Mouse (Mus musculus) forebrain, postnatal 0 days (tissue): ENCODE results near the gene Gm37240. TPM values are rescaled to one million over a fixed set of nuclear protein-coding genes. Genes with fewer than 3 reads are reported as not detected.
"Not testable (repeated sequence)": the region's sequence is repeated elsewhere in the genome, so short reads cannot be mapped to it uniquely, and the experiment has no call there.

Experiments used
- ATAC-seq: fragments of 200-750 bp; cut with Nextera tagmentation; 2 replicates; pipeline ENCODE4 v1.8.0; 2017; ENCODE audit warnings: mild to moderate bottlenecking, moderate library complexity
- DNase-seq: peaks from one replicate; pipeline ENCODE4 v3.0.0-alpha.2; 2015
- H3K27ac ChIP-seq: fragments of 300-500 bp; sonication (generic); 2 replicates; pipeline ENCODE4 v1.5.1; 2014; ENCODE audit warnings: low read depth, mild to moderate bottlenecking, antibody characterized with exemption, low read length, moderate library complexity, mixed read lengths
- H3K27me3 ChIP-seq: fragments of 300-500 bp; sonication (generic); 2 replicates; pipeline ENCODE4 v1.6.1; 2014; ENCODE audit warnings: mild to moderate bottlenecking, low read length, mixed read lengths; ENCODE audit not compliant: insufficient read depth
- H3K36me3 ChIP-seq: fragments of 300-500 bp; sonication (generic); 2 replicates; pipeline ENCODE4 v1.6.1; 2014; ENCODE audit warnings: mild to moderate bottlenecking, moderate library complexity; ENCODE audit not compliant: insufficient read depth
- H3K4me1 ChIP-seq: fragments of 300-500 bp; sonication (generic); 2 replicates; pipeline ENCODE4 v1.6.1; 2014; ENCODE audit warnings: antibody characterized with exemption; ENCODE audit not compliant: insufficient read depth
- H3K4me2 ChIP-seq: fragments of 300-500 bp; sonication (generic); 2 replicates; pipeline ENCODE4 v1.6.1; 2014; ENCODE audit warnings: low read depth, mild to moderate bottlenecking, moderate library complexity
- H3K4me3 ChIP-seq: fragments of 300-500 bp; sonication (generic); 2 replicates; pipeline ENCODE4 v1.5.1; 2014; ENCODE audit warnings: low read depth, low read length, mixed read lengths
- H3K9ac ChIP-seq: fragments of 300-500 bp; sonication (generic); 2 replicates; pipeline ENCODE4 v1.6.1; 2014; ENCODE audit warnings: mild to moderate bottlenecking
- H3K9me3 ChIP-seq: fragments of 300-500 bp; sonication (generic); 2 replicates; pipeline ENCODE4 v1.6.1; 2016; ENCODE audit warnings: low read length
- CTCF ChIP-seq: sonication (generic); IDR thresholded peaks from 2 replicates; pipeline ENCODE4 v1.5.1; 2016; ENCODE audit warnings: antibody characterized with exemption, control low read depth, low read depth
- WGBS: fragments of 180-500 bp; shearing (Covaris S2); extraction: QIAGEN DNeasy Blood & Tissue Kit; methylation state at CpG from one replicate; pipeline ENCODE4 v1.1.7; 2014; 5-methylcytosine and 5-hydroxymethylcytosine counted together
- polyA plus RNA-seq: library from polyadenylated mRNA; unstranded; fragments of >200 nt; fragmentation: Nextera tagmentation; extraction: Ambion mirVana; gene quantifications from 2 replicates; pipeline ENCODE4 v1.2.1, GENCODE M21; 2015
- total RNA-seq: library from RNA; depleted of rRNA; stranded (reverse); fragments of >200 nt; gene quantifications from 2 replicates; pipeline ENCODE4 v1.2.3, GENCODE M21; 2014

Gene Gm37240
- total and polyA plus RNA-seq, 2 experiments from 2014 or later = 0.67 to 1.2 TPM

DNA sequence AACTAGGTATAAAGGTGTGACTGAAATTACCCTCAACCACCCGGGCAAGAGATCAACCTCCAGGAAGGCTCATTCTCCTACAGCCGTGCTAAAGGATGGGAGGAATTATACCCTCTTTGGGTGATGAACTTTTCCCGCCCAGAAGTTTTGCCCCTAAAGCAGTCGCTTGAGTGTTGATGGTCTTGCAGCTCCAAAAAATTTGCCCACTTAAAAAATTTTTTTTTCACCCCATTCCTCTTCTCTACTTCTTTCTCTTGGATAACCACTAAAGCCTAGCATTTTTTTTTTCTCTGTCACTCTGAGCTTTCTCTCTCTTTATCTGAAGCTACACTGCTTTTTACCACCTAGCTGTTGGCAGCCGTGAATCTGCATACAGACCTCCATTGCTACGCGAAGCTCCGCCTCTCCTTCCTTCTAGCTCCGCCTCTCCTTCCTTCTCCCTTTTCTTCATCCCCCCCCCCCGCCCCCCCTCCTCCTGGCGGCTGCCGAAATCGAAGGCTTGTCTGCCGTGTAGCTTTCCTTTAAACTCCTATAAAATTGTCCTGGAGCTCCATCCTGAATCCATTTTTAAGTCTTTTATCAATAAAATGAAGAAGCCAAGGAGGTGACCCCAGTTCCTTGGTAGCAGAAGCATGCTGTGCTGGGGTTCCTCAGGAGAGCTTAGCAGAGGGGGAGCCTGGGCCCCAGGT lies 1233.6 kb downstream of the Gm37240 start:
- Histone ChIP-seq H3K9ac (no peak overlapping the region; the same call in 1 of the 2 replicates), H3K9me3 (no peaks in the 10 kb centered on the region), H3K36me3 (no peaks in the 10 kb centered on the region), H3K4me3 (0 out of 2 replicates have a peak overlapping the region, but pooled peaks have one; percentile 9), H3K27ac (no peak overlapping the region), H3K4me1 (peaks cover 8% of the 10 kb centered on the region; the same call in 1 of the 2 replicates), H3K27me3 (no peaks in the 10 kb centered on the region), H3K4me2 (peak overlapping the region; percentile 39)
- no peak for TF ChIP-seq CTCF
- WGBS = 34% methylated on average over 13 of the region's 14 CpGs
- DNase-seq (no peak), ATAC-seq (peak; percentile 49; the same call in 1 of the 2 replicates)

DNA sequence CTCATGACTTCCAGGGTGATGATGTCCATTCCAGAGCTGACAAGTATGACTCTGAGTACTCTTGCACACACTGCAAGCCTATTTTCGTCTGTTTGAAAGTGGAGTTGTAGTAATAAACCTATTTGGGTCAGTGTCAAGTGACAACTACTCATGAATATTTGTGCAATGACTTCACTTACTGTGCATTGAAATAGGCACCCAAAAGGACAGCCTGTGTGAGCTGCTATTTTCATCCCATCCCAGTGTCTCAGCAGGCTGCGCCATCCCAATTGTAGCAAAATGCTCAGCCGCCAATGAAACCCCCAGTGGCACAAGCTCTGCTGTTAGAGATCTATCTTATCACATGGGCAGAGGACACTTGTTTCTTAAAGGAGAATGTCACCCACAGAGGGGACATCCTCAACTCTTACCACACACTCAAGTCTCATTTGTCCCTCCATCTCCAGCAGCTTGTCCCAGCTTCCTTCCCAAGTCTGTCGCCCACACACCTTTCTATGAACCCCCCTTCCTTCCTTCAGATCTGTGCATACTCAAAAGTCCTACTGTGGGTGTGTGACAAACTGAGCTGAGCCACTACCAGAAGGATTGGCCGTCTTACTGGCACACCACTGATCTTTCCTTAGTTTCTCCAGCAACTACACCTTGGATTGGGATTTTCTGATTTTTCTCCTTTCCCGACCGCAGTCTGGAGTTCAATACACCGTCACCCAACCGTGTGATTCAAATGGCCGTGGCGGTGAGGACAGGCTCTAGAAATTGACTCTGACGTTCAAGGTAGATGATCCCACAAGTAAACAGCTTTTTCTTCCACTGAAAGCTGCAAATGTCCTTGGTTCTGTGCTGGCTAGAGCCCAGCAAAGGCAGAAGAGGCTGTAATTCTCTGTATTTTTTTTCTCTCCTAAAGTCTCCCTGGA lies 1234.4 kb downstream of the Gm37240 start:
- Histone ChIP-seq H3K36me3 (no peaks in the 10 kb centered on the region), H3K4me1 (peaks cover 8% of the 10 kb centered on the region; the same call in 1 of the 2 replicates), H3K9me3 (no peaks in the 10 kb centered on the region), H3K27me3 (no peaks in the 10 kb centered on the region), H3K9ac (no peak overlapping the region), H3K27ac (no peak overlapping the region), H3K4me2 (no peak overlapping the region), H3K4me3 (no peak overlapping the region)
- WGBS = 83% methylated on average over 12 of the region's 12 CpGs
- DNase-seq = no peak
- no peak for TF ChIP-seq CTCF
- no peak for ATAC-seq

DNA sequence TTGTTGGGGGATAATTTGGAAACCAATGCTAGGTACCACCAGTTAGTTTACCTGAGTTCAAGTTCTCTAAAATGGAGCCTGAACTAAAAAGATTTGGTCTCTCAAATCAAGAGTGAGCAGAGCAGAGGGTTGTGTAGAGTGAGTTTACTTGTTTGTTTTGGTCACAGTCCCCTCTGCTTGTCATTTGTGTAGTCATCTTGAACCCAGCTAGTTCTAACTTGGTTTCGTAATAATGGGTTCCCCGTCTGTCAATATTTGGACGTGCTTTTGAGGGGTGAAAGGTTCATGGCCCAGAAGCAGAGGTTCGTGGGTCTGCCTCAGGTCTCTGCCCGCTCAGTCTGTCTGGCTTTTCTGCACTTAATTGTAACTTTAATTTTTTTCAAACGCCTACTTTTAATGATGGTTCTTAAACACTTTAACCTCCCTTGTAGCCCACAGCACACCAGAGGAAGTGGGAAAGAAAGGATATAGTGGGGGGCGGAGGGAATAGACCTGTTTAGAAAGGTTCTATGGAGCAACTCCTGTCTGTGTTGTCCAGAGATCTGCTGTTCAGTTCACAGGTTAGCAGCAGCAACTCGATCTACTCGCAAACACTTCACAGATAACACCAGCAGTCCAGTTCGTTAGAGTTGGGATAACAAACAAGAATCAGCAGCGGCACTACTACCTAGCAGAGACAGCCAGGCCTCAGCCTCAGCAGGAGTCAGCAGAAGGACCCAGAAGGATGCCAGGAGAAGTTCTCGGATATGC lies 1237.6 kb downstream of the Gm37240 start:
- Histone ChIP-seq H3K27ac (no peak overlapping the region), H3K4me1 (peaks cover 6% of the 10 kb centered on the region; the same call in 1 of the 2 replicates), H3K9ac (no peak overlapping the region), H3K4me2 (no peak overlapping the region), H3K4me3 (no peak overlapping the region), H3K36me3 (no peaks in the 10 kb centered on the region), H3K9me3 (no peaks in the 10 kb centered on the region), H3K27me3 (no peaks in the 10 kb centered on the region)
- ATAC-seq (no peak), DNase-seq (no peak)
- no peak for TF ChIP-seq CTCF
- WGBS = 89% methylated on average over 12 of the region's 12 CpGs

DNA sequence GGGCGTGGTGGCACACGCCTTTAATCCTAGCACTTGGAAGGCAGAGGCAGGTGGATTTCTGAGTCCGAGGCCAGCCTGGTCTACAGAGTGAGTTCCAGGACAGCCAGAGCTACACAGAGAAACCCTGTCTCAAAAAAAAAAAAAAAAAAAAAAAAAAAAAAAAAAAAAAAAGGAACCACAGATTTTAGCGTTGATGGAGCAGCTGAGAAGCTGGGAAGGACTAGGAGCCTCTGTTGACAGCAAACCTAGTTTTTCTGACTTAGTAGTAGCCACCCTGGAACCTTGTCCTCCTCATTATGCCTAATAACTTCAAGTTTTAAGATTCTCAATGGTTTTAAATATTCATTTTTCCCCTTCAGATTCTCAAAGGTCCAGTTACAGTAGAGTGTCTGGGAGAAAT lies 1239.2 kb downstream of the Gm37240 start:
- ATAC-seq, H3K27ac ChIP-seq: not testable (repeated sequence)
- WGBS = 71% methylated on average over 4 of the region's 4 CpGs

DNA sequence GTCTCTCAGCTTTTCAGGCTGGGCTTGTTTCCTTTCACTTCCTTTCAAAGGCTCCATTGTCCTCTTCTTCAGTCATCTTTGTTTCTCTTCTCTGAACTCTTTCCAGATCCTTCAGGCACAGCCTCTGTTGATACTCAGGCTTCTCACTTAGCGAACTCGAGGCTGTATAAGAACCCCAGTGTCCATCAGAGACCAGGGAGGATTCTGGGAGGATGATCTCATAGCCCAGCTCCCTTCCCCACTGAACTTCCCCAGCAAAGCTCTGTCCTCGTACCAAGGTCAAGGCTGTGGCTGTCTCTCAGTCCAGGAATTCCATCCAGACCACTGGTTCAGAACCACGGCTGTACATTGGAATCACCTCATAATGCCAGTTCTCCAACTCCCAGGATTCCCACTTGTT lies 1239.7 kb downstream of the Gm37240 start:
- Histone ChIP-seq H3K4me2 (no peak overlapping the region), H3K9me3 (no peaks in the 10 kb centered on the region), H3K36me3 (no peaks in the 10 kb centered on the region), H3K27me3 (no peaks in the 10 kb centered on the region), H3K4me1 (no peaks in the 10 kb centered on the region), H3K27ac (no peak overlapping the region), H3K9ac (no peak overlapping the region), H3K4me3 (no peak overlapping the region)
- no peak for TF ChIP-seq CTCF
- ATAC-seq (peak; percentile 83), DNase-seq (no peak)
- 16% methylated on average over 4 of the region's 4 CpGs for WGBS

More for the DNA sequence above, 1239.2 kb downstream of the Gm37240 start:
- H3K9ac ChIP-seq, H3K4me3 ChIP-seq, H3K27me3 ChIP-seq, H3K4me2 ChIP-seq, DNase-seq, H3K4me1 ChIP-seq, H3K9me3 ChIP-seq, H3K36me3 ChIP-seq: not testable (repeated sequence)

DNA sequence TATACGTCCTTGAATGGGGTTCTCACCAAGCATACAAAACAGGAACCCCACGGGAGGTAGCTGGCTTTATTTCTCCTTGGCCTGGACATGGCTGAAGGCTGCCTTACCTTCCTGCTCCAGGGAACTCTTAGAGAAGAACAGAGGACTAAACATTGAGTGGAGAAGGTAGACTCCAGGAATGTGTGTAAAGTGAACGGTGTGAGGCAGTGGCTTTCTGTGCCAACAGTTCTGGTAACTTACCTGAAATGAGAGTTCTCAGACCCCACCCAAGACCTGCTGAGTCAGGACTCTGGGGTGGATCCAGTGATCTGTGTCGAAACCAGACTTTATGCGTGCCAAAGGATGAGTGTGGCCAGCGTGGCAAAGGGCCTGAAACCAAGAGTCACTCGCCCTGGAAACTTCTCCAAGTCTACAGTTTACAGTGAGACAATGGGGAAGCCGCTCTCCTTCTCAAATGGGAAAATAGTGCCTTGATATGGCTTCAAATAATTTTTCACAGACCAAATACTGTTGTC lies 1240.9 kb downstream of the Gm37240 start:
- WGBS = 78% methylated on average over 8 of the region's 8 CpGs
- no peak overlapping the region for H3K9ac ChIP-seq
- no peak for ATAC-seq

More for the DNA sequence above, 1240.9 kb downstream of the Gm37240 start:
- H3K27ac ChIP-seq = no peak overlapping the region
- TF ChIP-seq CTCF = no peak
- H3K4me3 ChIP-seq = no peak overlapping the region
- H3K4me1 ChIP-seq = no peaks in the 10 kb centered on the region
- no peak overlapping the region for H3K4me2 ChIP-seq
- H3K9me3 ChIP-seq = no peaks in the 10 kb centered on the region
- no peak for DNase-seq
- no peaks in the 10 kb centered on the region for H3K36me3 ChIP-seq
- H3K27me3 ChIP-seq = no peaks in the 10 kb centered on the region
